Mouse (Mus musculus) C2C12 (cell line): ENCODE measurements at regions not wholly inside any gene's neighbourhood (a gene's known extent, or its start where the extent isn't known, plus 50 kb on each side); places are given as distances from the start of the nearest gene placed in this dataset.

Experiments used
- H3K27me3 ChIP-seq: one replicate; pipeline ENCODE4 v1.6.1; 2011; ENCODE audit not compliant: control insufficient read depth, insufficient read depth, insufficient read length
- H3K36me3 ChIP-seq: one replicate; pipeline ENCODE4 v1.6.1; 2011; ENCODE audit not compliant: control insufficient read depth, insufficient read depth
- H3K4me3 ChIP-seq: one replicate; pipeline ENCODE4 v1.5.1; 2011; ENCODE audit warnings: mild to moderate bottlenecking, control low read depth; ENCODE audit not compliant: poor library complexity, insufficient read depth, severe bottlenecking
- H3K79me2 ChIP-seq: one replicate; pipeline ENCODE4 v1.6.1; 2011; ENCODE audit not compliant: control insufficient read depth, insufficient read depth
- H3K79me3 ChIP-seq: one replicate; pipeline ENCODE4 v1.6.1; 2011; ENCODE audit warnings: low read depth, control low read depth
- H3ac ChIP-seq: one replicate; pipeline ENCODE3; 2011; ENCODE audit warnings: low read depth; ENCODE audit not compliant: control insufficient read depth, insufficient read length
- CEBPB ChIP-seq: IDR thresholded peaks from one replicate; pipeline ENCODE4 v1.6.1; 2011; ENCODE audit warnings: low read depth, mild to moderate bottlenecking, control low read depth, moderate library complexity
- CTCF ChIP-seq: IDR thresholded peaks from one replicate; pipeline ENCODE4 v1.5.1; 2011; ENCODE audit not compliant: control insufficient read depth, insufficient read depth, insufficient read length
- FOSL1 ChIP-seq: IDR thresholded peaks from one replicate; pipeline ENCODE4 v1.8.0; 2011; ENCODE audit warnings: mild to moderate bottlenecking, low read length; ENCODE audit not compliant: poor library complexity, insufficient read depth, severe bottlenecking
- MAX ChIP-seq: IDR thresholded peaks from one replicate; pipeline ENCODE4 v1.6.1; 2011; ENCODE audit warnings: mild to moderate bottlenecking, control low read depth
- MYOD1 ChIP-seq: IDR thresholded peaks from one replicate; pipeline ENCODE4 v1.6.1; 2011; ENCODE audit warnings: low read depth; ENCODE audit not compliant: control insufficient read depth, insufficient read length
- MYOG ChIP-seq: IDR thresholded peaks from one replicate; pipeline ENCODE4 v1.6.1; 2011; ENCODE audit not compliant: control insufficient read depth, insufficient read length; ENCODE audit errors: extremely low read depth
- USF1 ChIP-seq: IDR thresholded peaks from one replicate; pipeline ENCODE4 v1.6.1; 2011; ENCODE audit warnings: low read depth, mild to moderate bottlenecking, control low read depth, moderate library complexity

- TF ChIP-seq MAX (no peak), USF1 (no peak), MYOD1 (no peak), MYOG (no peak), FOSL1 (no peak), CEBPB (no peak), CTCF (no peak)
- no peaks in the 10 kb centered on the region for H3K79me3 ChIP-seq
- H3K27me3 ChIP-seq, result no peaks in the 10 kb centered on the region
- no peak overlapping the region for H3ac ChIP-seq
- H3K79me2 ChIP-seq, result no peaks in the 10 kb centered on the region
- no peaks in the 10 kb centered on the region for H3K36me3 ChIP-seq
- no peak overlapping the region for H3K4me3 ChIP-seq
Observed at GRCm38 (mm10) chr3:21562771-21563312, 513.6 kb upstream of the Tbl1xr1 start.

- H3K4me3 ChIP-seq, result no peak overlapping the region
- no peak overlapping the region for H3ac ChIP-seq
- no peaks in the 10 kb centered on the region for H3K36me3 ChIP-seq
- TF ChIP-seq CEBPB (no peak), USF1 (no peak), FOSL1 (no peak)
- no peaks in the 10 kb centered on the region for H3K79me3 ChIP-seq
- H3K27me3 ChIP-seq, result no peaks in the 10 kb centered on the region
- no peaks in the 10 kb centered on the region for H3K79me2 ChIP-seq
Observed at GRCm38 (mm10) chr3:21563454-21563853, 513.0 kb upstream of the Tbl1xr1 start.

GRCm38 (mm10) chr3:21564211-21564781 lies 512.2 kb upstream of the Tbl1xr1 start:
- Histone ChIP-seq H3ac (no peak overlapping the region), H3K36me3 (no peaks in the 10 kb centered on the region), H3K79me3 (no peaks in the 10 kb centered on the region), H3K79me2 (no peaks in the 10 kb centered on the region), H3K4me3 (no peak overlapping the region), H3K27me3 (no peaks in the 10 kb centered on the region)
- TF ChIP-seq MAX, result no peak

- H3ac ChIP-seq, result no peak overlapping the region
- H3K79me2 ChIP-seq, result no peaks in the 10 kb centered on the region
- no peaks in the 10 kb centered on the region for H3K79me3 ChIP-seq
- H3K36me3 ChIP-seq, result no peaks in the 10 kb centered on the region
- no peak for TF ChIP-seq MYOD1
- TF ChIP-seq USF1, result no peak
- TF ChIP-seq MAX, result no peak
- TF ChIP-seq CTCF, result no peak
- no peak for TF ChIP-seq CEBPB
- no peak overlapping the region for H3K4me3 ChIP-seq
- H3K27me3 ChIP-seq, result no peaks in the 10 kb centered on the region
Observed at GRCm38 (mm10) chr3:21564847-21565485, 511.5 kb upstream of the Tbl1xr1 start.

GRCm38 (mm10) chr3:21569721-21570120 lies 506.7 kb upstream of the Tbl1xr1 start:
- TF ChIP-seq CTCF (no peak), MYOG (no peak), CEBPB (no peak), FOSL1 (no peak)
- H3K79me2 ChIP-seq, result no peaks in the 10 kb centered on the region
- H3K79me3 ChIP-seq, result no peaks in the 10 kb centered on the region
- no peak overlapping the region for H3ac ChIP-seq
- H3K4me3 ChIP-seq, result no peak overlapping the region
- H3K36me3 ChIP-seq, result no peaks in the 10 kb centered on the region
- H3K27me3 ChIP-seq, result no peaks in the 10 kb centered on the region

- Histone ChIP-seq H3ac (no peak overlapping the region), H3K4me3 (no peak overlapping the region), H3K27me3 (no peaks in the 10 kb centered on the region), H3K79me3 (no peaks in the 10 kb centered on the region), H3K79me2 (no peaks in the 10 kb centered on the region), H3K36me3 (no peaks in the 10 kb centered on the region)
- TF ChIP-seq CTCF, result no peak
- no peak for TF ChIP-seq MAX
- no peak for TF ChIP-seq USF1
- TF ChIP-seq MYOG, result no peak
- TF ChIP-seq CEBPB, result no peak
- no peak for TF ChIP-seq MYOD1
- TF ChIP-seq FOSL1, result no peak
Observed at GRCm38 (mm10) chr3:21578635-21579034, 497.8 kb upstream of the Tbl1xr1 start.

- H3ac ChIP-seq, result no peak overlapping the region
- H3K36me3 ChIP-seq, result no peaks in the 10 kb centered on the region
- H3K4me3 ChIP-seq, result no peak overlapping the region
Observed at GRCm38 (mm10) chr3:21582122-21582521, 494.3 kb upstream of the Tbl1xr1 start.

More at GRCm38 (mm10) chr3:21582122-21582521, 494.3 kb upstream of the Tbl1xr1 start:
- no peaks in the 10 kb centered on the region for H3K79me3 ChIP-seq
- no peaks in the 10 kb centered on the region for H3K27me3 ChIP-seq
- no peaks in the 10 kb centered on the region for H3K79me2 ChIP-seq
- TF ChIP-seq CEBPB (no peak), CTCF (no peak), USF1 (no peak), MYOD1 (no peak), MAX (no peak), FOSL1 (no peak), MYOG (no peak)
